Mouse (Mus musculus): ENCODE data around the gene Gm20721.
"Not testable (repeated sequence)": the region's sequence is repeated elsewhere in the genome, so short reads cannot be mapped to it uniquely, and the experiment has no call there.

Gm20721 gene

DNA sequence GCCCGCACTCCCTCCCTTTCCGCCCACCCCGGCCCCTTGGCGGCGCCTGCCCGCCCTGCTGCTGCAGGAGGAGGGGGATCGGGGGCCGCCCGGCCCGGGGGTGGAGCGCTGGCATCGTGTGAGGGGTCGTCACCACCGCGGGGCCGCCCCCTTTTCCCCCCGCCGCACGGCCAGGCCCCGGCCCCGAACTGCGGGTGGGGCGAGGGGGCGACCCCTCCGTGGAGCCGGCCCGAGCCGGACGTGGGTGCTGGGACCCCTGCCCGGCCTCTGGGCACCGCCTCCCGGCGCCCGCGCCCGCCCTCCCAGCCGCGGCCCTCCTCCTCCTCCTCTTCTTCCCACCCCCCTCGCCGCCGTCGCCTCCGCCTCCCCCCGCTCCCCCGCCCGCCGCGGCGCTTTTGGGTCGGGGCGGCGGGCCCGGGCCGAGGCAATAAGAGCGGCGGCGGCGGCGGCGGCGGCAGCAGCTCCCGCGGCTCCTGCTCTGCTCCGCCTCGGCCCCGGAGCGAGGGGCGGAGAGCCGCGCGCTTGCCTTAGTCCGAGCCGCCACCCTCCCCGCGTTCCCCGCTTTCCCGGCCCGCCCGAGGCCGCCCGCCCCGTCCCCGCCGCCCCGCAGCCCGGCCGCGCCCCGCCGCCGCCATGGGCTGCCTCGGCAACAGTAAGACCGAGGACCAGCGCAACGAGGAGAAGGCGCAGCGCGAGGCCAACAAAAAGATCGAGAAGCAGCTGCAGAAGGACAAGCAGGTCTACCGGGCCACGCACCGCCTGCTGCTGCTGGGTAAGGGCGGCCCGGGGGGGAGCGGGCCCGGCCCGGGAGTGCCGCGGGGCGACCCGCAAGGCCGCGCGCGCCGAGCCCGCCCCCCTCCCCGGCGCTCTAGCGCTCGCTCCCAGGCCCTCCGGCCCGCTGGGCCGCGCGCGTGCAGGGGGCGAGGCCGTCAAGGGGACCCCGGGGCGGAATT lies 16.6 kb downstream of the Gm20721 start:
- peak; percentile 69 for DNase-seq

DNA sequence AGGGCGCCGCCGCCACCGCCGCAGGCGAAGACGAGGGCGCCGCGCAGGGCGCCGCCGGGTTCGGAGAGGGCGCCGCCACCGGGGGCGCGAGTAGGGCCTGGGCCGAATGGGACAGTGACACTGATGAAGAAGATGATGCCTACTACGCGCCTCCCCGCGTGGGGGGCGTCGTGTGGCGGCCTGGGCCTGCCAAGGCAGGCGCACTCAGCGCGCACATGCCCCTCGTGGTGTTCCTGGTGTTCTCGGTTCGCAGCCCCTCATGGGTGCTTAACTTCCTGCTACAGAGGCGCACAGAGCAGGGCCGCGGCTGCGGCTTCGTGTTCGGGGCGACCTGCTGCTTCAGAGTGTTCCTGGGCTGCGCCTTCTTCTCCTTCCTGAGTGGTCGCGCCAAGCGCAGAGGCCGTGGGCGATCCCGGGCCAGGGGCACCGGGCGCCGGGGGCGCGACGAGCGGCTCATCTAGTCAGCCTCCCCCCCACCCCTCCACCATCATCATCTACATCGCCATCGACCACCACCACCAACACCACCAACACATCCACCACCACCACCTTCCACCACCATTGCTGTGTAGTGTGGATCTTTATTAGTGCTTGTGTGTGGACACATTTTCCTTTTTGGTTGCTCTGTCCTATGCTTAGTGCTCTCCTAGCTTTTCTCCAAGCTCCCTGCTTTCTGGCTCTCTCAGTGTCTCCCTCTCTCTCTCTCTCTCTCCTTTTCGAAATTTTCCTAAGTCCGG lies 17.4 kb downstream of the Gm20721 start:
- DNase-seq, result no peak

DNA sequence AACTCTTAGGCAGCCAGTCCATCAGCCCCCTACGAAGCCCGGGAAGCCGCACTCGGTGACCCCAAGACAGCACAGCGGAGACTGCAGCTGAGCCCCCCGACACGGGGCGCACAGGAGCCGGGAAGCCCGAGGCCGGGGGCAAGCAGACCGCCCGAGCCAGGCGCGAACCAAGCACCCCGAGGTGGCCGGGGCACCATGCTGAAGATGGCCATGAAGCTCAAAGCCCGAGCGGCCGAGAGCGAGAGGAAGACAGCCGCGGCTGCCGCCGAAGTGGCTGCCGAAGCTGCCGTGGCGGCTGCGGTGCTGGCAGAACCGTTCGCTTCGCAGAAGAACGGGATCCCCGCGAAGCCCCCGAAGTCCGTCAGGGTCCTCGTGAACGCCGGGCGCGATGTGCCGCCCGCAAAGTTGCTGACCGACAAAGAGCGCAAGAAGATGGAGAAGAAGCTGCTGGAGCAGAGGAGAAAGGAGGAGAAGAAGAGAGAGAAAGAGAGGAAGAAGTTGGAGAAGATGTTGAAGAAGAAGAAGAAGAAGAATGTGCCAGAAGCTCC lies 18.1 kb downstream of the Gm20721 start:
- DNase-seq, result no peak

DNA sequence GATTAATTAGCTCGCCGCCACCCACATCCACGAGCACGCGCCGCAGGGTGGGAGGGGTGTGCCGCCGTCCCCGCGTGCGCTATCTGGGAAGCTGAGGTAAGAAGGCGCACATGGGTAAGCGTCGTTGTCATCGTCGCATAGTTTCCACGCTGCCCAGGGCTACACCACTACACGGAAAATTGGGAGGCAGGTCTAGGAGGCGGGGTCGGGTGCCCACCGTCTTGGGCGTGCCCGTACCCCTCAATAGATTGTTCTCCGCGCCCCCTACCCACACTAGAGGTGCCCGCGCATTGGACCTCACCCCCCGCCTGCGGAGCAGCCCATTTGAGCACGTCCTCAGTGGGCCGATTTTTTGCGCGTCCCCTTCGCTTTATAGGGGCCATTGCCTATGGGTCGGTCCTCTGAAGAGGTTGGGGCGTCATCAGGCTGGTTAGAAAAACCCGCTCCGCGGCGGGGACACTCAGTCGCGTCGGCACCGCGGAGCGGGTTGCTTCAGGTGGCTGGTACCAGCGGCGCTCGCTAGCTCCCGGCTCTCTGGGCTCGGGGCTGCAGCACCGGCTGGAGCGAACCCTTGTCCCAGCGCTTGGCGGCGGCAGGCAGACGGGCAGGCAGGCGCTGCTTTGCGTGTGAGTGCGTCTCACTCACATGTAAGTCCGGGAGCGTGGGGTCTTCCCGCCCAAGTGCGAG lies 19.1 kb downstream of the Gm20721 start:
- no peak for DNase-seq

DNA sequence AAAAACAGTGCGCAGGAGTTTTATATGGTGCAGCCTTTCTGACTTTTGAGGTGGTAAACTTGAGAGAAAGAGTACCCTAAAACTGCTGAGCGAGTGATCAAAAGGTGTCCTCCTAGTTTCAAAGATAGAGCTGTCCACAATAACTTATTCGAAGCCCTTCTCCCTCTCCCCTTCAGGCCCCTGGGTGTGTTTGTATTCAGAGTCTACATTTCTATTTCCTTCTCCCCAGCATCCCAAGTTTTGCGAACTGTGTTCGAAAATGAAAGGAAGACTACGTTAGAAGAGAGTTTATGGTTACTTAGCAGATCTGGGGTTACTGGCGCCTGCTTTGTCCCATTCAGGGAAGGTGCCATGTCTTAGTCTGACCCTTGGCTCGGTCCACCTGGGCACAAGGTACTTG lies 20.0 kb downstream of the Gm20721 start:
- DNase-seq, result no peak

DNA sequence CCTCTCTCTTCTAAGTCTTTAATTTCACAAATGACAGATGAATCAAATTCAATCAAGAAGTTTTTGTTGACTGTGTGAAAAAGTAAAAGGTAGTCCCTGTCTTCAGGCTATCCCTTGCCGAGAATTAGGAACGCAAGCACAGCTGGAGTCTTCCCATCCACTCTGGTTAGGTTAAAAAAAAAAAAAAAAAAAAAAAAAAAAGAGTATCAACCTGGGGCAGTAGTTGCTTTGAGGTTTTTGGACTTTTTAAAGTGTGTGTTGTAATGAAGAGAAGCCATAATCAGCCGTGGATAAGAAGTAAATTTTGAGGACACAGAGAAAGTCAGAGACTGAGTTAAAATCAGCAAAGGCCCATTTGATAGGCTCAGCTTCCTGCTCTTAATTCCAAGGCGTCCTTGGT lies 20.5 kb downstream of the Gm20721 start:
- no peak for DNase-seq

DNA sequence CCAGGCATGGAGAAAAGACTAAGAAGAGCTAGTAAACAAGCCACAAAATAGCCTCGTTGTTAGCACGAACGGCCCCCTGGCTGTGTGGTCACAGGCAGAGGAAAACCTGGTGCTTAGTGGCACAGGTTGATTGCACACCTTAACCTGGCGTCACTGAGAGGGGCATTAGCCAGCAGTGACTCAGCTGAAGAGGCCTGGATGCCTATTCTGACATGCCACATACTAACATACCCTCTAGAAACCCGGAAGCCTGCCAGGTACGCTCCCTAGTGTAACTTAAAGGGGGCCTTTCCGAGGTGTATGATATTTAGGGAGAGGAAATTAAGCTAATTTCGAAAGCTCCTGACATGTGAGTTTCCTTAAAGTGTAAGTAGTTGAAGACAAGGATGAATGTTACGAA lies 29.9 kb downstream of the Gm20721 start:
- DNase-seq, result no peak

DNA sequence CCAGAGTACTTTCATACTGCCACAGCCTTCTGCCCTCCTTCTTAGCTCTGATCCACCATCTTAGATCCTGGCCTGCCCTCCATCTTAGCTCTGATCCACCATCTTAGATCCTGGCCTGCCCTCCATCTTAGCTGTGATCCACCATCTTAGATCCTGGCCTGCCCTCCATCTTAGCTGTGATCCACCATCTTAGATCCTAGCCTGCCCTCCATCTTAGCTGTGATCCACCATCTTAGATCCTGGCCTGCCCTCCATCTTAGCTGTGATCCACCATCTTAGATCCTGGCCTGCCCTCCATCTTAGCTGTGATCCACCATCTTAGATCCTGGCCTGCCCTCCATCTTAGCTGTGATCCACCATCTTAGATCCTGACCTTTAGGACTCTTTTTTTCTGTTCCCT lies 31.1 kb downstream of the Gm20721 start:
- DNase-seq, result not testable (repeated sequence)

DNA sequence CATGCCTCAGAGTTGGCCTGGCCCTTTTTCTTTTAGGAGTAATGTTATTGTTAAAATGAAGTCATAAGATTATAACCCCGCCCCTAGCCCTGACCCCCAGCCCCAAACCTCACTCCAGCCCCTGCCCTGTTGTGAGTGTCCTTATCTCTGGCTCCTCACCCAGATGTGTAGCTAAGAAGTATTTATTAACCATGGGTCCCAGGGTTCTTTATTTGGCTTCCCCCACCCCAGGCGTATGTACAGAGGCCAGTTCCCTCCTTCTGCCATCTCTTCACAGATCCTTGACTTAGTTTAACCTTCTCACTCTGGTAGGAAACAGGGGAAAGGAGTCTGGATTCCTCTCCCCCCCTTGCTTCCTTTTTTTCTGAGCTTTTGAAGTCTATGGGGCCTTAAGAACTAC lies 33.9 kb downstream of the Gm20721 start:
- DNase-seq, result no peak

DNA sequence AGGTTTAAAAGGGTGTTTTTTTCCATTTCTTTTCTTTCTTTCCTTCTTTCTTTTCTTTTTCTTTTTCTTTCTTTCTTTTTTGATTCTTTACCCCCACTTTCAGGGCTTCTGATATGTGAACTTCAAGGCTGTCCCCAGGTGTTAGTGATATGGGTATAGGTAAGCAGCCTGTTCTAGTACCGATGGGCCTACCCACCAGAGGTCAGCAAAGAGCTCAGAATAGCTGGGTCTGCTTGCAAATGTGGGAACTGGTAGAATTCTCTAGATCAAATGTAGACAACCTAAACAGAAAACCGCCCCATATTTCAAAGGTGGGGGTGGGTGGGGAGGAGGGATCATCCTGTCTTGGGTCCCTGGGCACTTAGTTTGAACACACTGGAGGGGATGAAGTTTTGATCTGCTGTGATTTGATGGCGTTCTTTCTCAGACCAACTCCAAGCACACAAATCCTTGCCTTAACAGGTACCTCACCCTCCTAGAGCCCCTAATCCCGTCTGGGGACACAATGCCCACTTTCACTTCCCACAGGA lies 34.3 kb downstream of the Gm20721 start:
- DNase-seq, result peak; percentile 71 to 90

DNA sequence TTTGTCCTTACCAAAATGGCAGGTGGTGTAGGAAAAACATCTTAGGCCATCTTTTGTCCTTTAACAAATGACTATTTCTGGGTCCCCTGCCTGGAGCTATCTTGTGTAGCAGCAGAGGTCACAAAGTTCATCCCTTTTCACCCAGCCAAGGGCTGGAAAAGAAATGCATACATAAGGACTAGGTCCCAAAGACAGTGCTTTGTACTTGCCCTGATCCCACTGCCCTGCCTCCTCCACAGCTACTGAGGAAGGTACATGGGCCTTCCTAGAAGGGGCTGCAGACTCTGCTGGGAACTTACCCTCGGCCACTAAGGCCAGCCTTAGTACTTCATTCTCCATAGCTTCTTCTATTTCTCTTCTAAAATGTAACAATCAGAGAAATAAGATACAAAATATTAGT lies 34.9 kb downstream of the Gm20721 start:
- no peak for DNase-seq

DNA sequence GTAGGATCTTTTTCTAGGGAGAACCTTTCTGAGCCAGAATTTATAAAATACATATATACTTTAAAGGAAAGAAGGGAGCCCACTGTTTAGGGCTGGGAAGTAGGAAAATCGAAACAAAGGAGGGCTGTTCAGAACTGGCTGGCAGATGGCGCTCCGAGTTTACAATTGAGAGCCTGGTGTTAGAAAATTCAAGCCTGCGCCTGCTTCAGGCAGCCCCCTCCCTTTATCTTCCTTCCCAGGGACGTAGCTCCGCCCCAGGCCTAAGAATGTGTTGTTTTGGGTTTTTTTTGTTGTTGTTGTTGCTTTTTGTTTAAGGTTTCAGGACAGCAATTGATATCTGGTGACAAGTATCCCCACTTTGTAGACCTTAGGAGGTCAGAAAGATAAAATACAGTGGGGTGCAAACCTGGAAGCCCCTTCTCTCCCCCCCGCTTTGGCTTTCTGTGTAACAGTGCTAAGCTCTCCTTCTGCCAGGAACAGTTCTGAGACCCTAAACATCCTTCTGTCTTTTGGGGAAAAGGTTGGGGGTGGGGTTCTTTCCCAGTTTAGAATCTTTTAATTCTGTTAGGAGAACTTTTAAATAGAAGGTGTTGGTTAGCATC lies 35.5 kb downstream of the Gm20721 start:
- DNase-seq, result peak; percentile 23 to 57

DNA sequence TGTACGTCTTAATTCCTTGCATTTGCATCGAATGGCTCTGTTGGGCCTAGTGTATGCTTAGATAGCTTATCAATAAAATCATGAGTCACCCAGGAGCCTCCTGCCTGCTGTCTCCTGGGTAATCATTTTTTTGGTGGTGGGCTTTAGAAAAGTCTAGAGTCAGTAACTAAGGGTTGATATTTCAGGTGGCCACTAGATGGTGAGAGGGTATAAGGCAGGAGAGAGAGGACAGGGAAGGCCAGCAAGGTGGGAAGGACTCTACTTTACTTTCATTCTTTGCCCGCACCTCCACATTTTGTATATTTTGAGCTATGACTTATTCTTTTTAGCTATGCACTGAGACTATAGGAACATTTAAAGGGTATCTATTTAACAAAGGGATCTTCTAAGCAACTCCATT lies 38.6 kb downstream of the Gm20721 start:
- DNase-seq, result no peak

DNA sequence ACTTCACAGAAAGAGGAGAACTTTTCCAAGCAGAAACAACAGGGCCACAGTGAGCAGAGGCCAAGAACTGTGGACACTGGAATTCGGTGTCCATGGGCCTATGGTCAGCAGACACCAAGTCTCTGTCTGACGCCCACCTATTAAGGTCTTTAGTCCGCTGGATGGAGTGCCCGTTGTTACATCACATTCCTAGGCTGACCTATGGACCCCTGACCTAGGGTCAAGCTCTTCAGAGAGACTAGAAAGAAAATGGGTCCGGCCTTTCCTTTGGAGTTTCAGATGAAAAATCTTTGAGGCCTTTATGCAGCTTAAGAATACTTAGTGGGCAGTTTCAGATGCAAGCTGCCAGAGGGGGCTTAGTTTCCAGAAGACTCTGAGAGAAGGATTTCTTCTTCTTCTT lies 40.9 kb downstream of the Gm20721 start:
- DNase-seq, result no peak

DNA sequence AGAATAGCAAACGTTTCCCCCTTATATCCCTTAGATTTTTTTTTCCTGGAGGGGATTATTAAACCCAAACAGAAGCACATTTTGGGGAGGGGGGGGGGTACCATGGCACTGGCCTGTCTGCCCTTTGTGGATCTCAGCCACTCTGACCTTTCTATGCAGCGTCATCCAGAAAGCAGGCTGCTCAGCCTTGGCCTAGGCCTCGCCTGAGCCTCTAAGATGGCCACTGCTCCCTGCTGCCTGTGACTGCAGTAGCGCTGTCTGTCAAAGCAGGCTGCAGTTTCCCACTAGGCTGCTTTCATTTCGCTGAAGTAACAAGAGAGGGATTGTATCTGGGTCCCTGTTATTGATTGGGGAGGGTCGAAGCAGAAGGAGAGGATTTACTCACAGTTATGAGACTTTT lies 44.0 kb downstream of the Gm20721 start:
- DNase-seq, result no peak

DNA sequence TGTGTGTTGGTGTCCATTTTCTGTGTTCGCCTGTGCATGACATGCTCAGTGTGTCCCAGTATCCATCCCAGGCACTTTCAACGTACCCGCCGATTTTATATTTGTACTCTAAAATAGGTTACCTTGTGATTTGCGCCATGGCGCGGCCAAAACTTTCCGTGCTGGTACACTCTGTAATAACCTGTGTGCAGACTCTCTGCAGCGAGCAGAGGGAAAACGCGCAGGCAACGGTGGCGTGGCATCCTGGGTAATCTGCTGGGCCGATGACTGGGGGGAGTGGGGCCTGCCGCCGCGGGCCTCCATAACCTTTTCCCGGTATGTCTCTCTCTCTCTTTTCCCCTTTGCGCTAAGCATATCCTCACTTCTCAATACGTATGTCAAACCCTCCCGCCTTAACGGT lies 45.8 kb downstream of the Gm20721 start:
- DNase-seq, result no peak

DNA sequence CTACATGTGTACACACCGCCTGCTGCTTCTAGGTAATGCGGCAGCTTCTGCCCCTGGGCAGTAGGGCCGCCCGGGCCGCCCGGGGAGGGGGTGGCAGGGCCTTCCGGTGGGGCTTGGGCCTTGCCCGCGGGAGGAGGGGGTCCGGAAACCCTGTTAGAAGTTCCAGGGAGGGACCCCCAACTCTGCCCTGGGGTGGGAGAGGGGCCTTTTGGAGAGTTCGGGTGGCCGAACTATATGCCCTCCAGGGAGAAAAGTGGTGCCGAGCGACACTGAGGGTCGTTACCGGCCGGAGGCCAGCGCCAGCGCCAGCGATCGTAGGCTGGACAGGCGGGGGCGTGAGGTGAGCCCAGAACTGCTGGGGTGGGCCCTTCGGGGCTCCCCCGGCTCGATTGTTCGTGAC lies 46.3 kb downstream of the Gm20721 start:
- DNase-seq, result no peak

DNA sequence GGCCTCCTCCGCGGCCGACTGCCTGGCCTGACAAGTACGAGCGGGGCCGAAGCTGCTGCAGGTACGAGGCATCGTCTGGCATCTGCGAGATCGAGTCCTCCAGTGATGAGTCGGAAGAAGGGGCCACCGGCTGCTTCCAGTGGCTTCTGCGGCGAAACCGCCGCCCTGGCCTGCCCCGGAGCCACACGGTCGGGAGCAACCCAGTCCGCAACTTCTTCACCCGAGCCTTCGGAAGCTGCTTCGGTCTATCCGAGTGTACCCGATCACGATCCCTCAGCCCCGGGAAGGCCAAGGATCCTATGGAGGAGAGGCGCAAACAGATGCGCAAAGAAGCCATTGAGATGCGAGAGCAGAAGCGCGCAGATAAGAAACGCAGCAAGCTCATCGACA lies 46.7 kb downstream of the Gm20721 start:
- DNase-seq, result no peak

DNA sequence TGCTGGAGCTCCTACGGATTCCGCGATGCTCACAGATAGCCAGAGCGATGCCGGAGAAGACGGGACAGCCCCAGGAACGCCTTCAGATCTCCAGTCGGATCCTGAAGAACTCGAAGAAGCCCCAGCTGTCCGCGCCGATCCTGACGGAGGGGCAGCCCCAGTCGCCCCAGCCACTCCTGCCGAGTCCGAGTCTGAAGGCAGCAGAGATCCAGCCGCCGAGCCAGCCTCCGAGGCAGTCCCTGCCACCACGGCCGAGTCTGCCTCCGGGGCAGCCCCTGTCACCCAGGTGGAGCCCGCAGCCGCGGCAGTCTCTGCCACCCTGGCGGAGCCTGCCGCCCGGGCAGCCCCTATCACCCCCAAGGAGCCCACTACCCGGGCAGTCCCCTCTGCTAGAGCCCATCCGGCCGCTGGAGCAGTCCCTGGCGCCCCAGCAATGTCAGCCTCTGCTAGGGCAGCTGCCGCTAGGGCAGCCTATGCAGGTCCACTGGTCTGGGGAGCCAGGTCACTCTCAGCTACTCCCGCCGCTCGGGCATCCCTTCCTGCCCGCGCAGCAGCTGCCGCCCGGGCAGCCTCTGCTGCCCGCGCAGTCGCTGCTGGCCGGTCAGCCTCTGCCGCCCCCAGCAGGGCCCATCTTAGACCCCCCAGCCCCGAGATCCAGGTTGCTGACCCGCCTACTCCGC lies 47.3 kb downstream of the Gm20721 start:
- no peak for DNase-seq

DNA sequence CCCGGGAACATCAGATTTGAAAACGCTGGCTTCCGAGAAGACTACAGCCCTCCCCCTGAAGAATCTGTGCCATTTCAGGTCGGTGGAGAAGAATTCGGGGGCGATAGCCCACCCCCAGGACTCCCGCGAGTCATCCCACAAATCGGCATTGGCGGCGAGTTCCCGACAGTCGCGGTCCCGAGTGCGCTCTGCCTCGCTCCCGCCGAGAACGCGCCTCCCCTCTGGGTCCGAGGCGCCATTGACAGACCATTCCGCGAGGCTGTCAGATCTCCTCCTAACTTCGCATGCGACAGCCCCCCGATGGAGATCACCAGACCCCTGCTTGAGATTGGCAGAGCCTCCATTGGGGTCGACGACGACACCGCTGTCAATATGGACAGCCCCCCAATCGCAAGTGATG lies 48.0 kb downstream of the Gm20721 start:
- no peak for DNase-seq

DNA sequence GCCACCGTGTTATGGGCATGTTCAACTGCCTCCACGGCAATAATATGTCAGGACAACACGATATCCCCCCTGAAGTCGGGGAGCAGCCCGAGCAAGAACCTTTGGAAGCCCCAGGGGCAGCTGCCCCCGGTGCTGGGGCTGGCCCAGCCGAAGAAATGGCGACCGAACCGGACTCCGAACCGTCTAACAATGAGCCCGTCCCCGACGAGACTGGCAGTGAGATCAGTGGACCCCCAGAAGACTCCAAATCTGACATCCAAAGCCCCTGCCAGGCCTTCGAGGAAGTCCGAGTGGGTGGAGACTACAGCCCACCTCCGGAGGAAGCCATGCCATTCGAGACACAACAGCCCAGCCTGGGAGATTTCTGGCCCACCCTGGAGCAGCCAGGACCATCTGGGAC lies 48.7 kb downstream of the Gm20721 start:
- no peak for DNase-seq

DNA sequence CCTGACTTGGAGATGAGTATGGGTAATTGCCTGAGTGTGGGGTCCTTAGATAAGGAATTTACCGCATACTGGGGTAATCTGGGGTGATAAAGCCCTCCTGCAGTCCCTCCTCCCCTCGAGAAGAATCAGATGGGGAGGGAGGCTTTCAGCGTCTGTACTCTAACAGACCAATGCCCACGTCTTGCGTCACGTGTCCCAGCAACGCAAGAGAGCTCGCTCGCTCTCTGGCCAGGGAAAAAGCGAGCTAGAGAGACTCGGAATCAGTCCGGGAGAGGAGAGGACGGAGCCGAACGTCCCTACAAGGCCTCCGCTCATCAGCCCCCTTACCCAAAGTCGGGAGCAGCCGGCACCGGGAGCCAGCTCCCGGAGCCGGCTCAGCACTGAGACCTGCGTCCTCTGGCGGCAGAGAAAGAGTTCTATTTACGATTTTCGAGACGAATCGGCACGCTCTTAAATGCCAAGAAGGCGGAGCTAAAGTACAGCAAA lies 49.4 kb downstream of the Gm20721 start:
- peak in 1 of 2 experiments; percentile 19 for DNase-seq
